Mouse (Mus musculus) liver, embryonic 16.5 days (tissue): ENCODE measurements around the gene Znrf3. TPM values are rescaled to one million over a fixed set of nuclear protein-coding genes. Genes with fewer than 3 reads are reported as not detected.

Experiments used
- ATAC-seq: fragments of 200-750 bp; cut with Nextera tagmentation; 2 replicates; pipeline ENCODE4 v1.8.0; 2017; ENCODE audit warnings: low read depth, mild to moderate bottlenecking, moderate number of reproducible peaks, moderate library complexity
- H3K27ac ChIP-seq: fragments of 300-500 bp; sonication (generic); 2 replicates; pipeline ENCODE4 v1.5.1; 2014; ENCODE audit warnings: mild to moderate bottlenecking, low read length
- H3K27me3 ChIP-seq: fragments of 300-500 bp; sonication (generic); 2 replicates; pipeline ENCODE4 v1.6.1; 2014; ENCODE audit warnings: low read depth, low read length, mixed read lengths; ENCODE audit not compliant: control insufficient read depth, insufficient read depth
- H3K36me3 ChIP-seq: fragments of 300-500 bp; sonication (generic); 2 replicates; pipeline ENCODE4 v1.6.1; 2014; ENCODE audit warnings: mild to moderate bottlenecking; ENCODE audit not compliant: control insufficient read depth, insufficient read depth
- H3K4me1 ChIP-seq: fragments of 300-500 bp; sonication (generic); 2 replicates; pipeline ENCODE4 v1.6.1; 2014; ENCODE audit warnings: low read depth, low read length, mixed read lengths; ENCODE audit not compliant: control insufficient read depth
- H3K4me2 ChIP-seq: fragments of 300-500 bp; sonication (generic); 2 replicates; pipeline ENCODE4 v1.6.1; 2014; ENCODE audit warnings: low read depth, low read length, mixed read lengths
- H3K4me3 ChIP-seq: fragments of 300-500 bp; sonication (generic); 2 replicates; pipeline ENCODE4 v1.5.1; 2014; ENCODE audit warnings: low read depth, mild to moderate bottlenecking, low read length
- H3K9ac ChIP-seq: fragments of 300-500 bp; sonication (generic); 2 replicates; pipeline ENCODE4 v1.6.1; 2014; ENCODE audit warnings: low read depth, low read length
- H3K9me3 ChIP-seq: fragments of 300-500 bp; sonication (generic); replicated peaks from 2 replicates; pipeline ENCODE4 v1.6.1; 2016; ENCODE audit warnings: low read length; ENCODE audit not compliant: control insufficient read depth
- WGBS: fragments of 180-500 bp; shearing (Covaris S2); extraction: QIAGEN DNeasy Blood & Tissue Kit; methylation state at CpG from one replicate; pipeline ENCODE4 v1.1.7; 2014; ENCODE audit not compliant: insufficient replicate concordance; 5-methylcytosine and 5-hydroxymethylcytosine counted together
- polyA plus RNA-seq: library from polyadenylated mRNA; unstranded; fragments of >200 nt; fragmentation: Nextera tagmentation; extraction: Ambion mirVana; gene quantifications from 2 replicates; pipeline ENCODE4 v1.2.1, GENCODE M21; 2015

The Znrf3 gene
- polyA plus RNA-seq, 1 experiment from 2014 or later, result 2.9 TPM

GRCm38 (mm10) chr11:5252727-5253126 lies 191.9 kb downstream of the Znrf3 start:
- Histone ChIP-seq H3K36me3 (no peaks in the 10 kb centered on the region), H3K4me1 (peaks cover 5% of the 10 kb centered on the region; the same call in 1 of the 2 replicates), H3K9me3 (no peaks in the 10 kb centered on the region), H3K27me3 (no peaks in the 10 kb centered on the region), H3K9ac (no peak overlapping the region), H3K4me3 (no peak overlapping the region), H3K4me2 (no peak overlapping the region), H3K27ac (no peak overlapping the region)
- ATAC-seq, result no peak
- WGBS, result 78% methylated on average over 8 of the region's 8 CpGs

GRCm38 (mm10) chr11:5251112-5251511 lies 193.5 kb downstream of the Znrf3 start:
- Histone ChIP-seq H3K9ac (no peak overlapping the region), H3K9me3 (no peaks in the 10 kb centered on the region), H3K27me3 (no peaks in the 10 kb centered on the region), H3K27ac (no peak overlapping the region), H3K36me3 (no peaks in the 10 kb centered on the region), H3K4me2 (no peak overlapping the region), H3K4me1 (peaks cover 5% of the 10 kb centered on the region; the same call in 1 of the 2 replicates), H3K4me3 (no peak overlapping the region)
- WGBS, result 73% methylated on average over 6 of the region's 6 CpGs
- no peak for ATAC-seq

- H3K9me3 ChIP-seq, result no peaks in the 10 kb centered on the region
- no peaks in the 10 kb centered on the region for H3K27me3 ChIP-seq
- no peak overlapping the region for H3K27ac ChIP-seq
- 52% methylated on average over 2 of the region's 2 CpGs for WGBS
- no peak overlapping the region for H3K9ac ChIP-seq
- H3K4me2 ChIP-seq, result no peak overlapping the region
- no peaks in the 10 kb centered on the region for H3K36me3 ChIP-seq
- no peak for ATAC-seq
- H3K4me1 ChIP-seq, result no peaks in the 10 kb centered on the region; the same call in 1 of the 2 replicates
- no peak overlapping the region for H3K4me3 ChIP-seq
These were observed 196.4 kb downstream of the Znrf3 start for GRCm38 (mm10) chr11:5248200-5248599.

GRCm38 (mm10) chr11:5245431-5245830 lies 199.2 kb downstream of the Znrf3 start:
- Histone ChIP-seq H3K9ac (no peak overlapping the region), H3K4me1 (no peaks in the 10 kb centered on the region; the same call in 1 of the 2 replicates), H3K36me3 (no peaks in the 10 kb centered on the region; the same call in 1 of the 2 replicates), H3K27me3 (no peaks in the 10 kb centered on the region), H3K4me3 (no peak overlapping the region), H3K9me3 (no peaks in the 10 kb centered on the region), H3K4me2 (no peak overlapping the region), H3K27ac (no peak overlapping the region)
- no peak for ATAC-seq
- WGBS, result 56% methylated on average over 7 of the region's 7 CpGs

GRCm38 (mm10) chr11:5244749-5245130 lies 199.9 kb downstream of the Znrf3 start:
- Histone ChIP-seq H3K4me3 (no peak overlapping the region), H3K9ac (no peak overlapping the region)

GRCm38 (mm10) chr11:5243812-5244748 lies 200.6 kb downstream of the Znrf3 start:
- no peak overlapping the region for H3K27ac ChIP-seq
- no peak for ATAC-seq
- no peaks in the 10 kb centered on the region for H3K27me3 ChIP-seq
- no peak overlapping the region for H3K4me2 ChIP-seq
- no peak overlapping the region for H3K9ac ChIP-seq
- no peaks in the 10 kb centered on the region; the same call in 1 of the 2 replicates for H3K36me3 ChIP-seq
- WGBS, result 47% methylated on average over 24 of the region's 24 CpGs
- no peaks in the 10 kb centered on the region; the same call in 1 of the 2 replicates for H3K4me1 ChIP-seq
- no peak overlapping the region for H3K4me3 ChIP-seq
- H3K9me3 ChIP-seq, result no peaks in the 10 kb centered on the region

More at GRCm38 (mm10) chr11:5244749-5245130, 199.9 kb downstream of the Znrf3 start:
- Histone ChIP-seq H3K27me3 (no peaks in the 10 kb centered on the region), H3K9me3 (no peaks in the 10 kb centered on the region), H3K4me1 (no peaks in the 10 kb centered on the region; the same call in 1 of the 2 replicates), H3K27ac (no peak overlapping the region), H3K36me3 (no peaks in the 10 kb centered on the region; the same call in 1 of the 2 replicates), H3K4me2 (no peak overlapping the region)
- ATAC-seq, result no peak
- WGBS, result 48% methylated on average over 8 of the region's 8 CpGs

GRCm38 (mm10) chr11:5243208-5243607 lies 201.4 kb downstream of the Znrf3 start:
- no peak overlapping the region for H3K4me2 ChIP-seq
- H3K4me1 ChIP-seq, result no peaks in the 10 kb centered on the region; the same call in 1 of the 2 replicates
- H3K9me3 ChIP-seq, result no peaks in the 10 kb centered on the region
- H3K9ac ChIP-seq, result no peak overlapping the region
- no peaks in the 10 kb centered on the region for H3K27me3 ChIP-seq
- H3K27ac ChIP-seq, result no peak overlapping the region
- WGBS, result 72% methylated on average over 7 of the region's 7 CpGs
- no peaks in the 10 kb centered on the region; the same call in 1 of the 2 replicates for H3K36me3 ChIP-seq
- ATAC-seq, result no peak
- H3K4me3 ChIP-seq, result no peak overlapping the region

GRCm38 (mm10) chr11:5242158-5242557 lies 202.5 kb downstream of the Znrf3 start:
- Histone ChIP-seq H3K36me3 (no peaks in the 10 kb centered on the region; the same call in 1 of the 2 replicates), H3K27me3 (no peaks in the 10 kb centered on the region), H3K4me3 (no peak overlapping the region), H3K9me3 (no peaks in the 10 kb centered on the region), H3K9ac (no peak overlapping the region), H3K4me2 (no peak overlapping the region), H3K27ac (no peak overlapping the region), H3K4me1 (no peaks in the 10 kb centered on the region; the same call in 1 of the 2 replicates)
- WGBS, result 68% methylated on average over 8 of the region's 8 CpGs
- no peak for ATAC-seq
